In the genomic region with DNA sequence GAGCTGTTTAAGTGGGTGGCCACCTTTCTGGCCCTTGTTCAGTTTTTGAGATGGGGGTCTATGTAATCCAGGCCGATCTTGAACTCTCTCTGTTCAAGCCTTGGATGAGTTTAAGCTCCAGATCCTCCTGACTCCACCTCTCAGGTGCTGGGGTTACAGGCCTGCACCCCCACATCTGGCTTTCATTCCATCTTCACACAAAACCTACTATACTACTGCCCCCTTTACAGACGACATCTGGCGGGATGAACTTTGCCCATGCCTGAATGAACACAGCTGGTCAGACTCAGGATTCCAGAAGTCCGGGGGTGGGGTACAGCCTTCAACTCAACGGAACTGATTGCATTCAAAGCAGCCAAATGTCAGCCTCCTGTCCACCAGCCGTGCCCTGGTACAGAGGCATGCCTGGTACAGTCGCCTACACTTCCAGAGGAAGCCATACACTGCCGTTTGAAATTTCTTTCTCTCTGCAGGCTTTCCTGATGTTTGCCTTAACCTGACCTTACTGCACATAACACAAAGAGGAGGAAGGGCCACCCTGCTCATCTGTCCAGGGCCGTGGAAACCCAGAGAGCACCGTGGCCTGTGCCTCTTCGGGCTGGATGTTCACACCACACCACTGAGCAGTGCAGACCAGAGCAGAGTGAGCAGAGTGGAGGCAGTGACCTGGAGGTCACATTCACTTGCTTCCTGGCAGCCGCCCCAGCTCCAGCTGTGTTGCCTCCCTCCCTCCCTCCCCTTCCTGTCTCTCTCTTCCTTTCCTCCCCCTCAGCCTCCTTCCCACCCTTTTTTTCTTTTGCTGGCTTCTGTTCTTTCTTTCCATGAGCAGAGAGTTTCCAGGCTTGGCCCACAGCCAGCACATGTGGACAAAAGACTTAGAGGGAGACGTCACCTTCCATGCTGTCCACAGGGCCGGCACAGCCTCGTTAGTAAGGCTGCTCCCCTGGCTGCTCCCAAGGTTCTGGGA, we compare ENCODE assay signal across 8 mouse cellular contexts. TPM values are rescaled to one million over a fixed set of nuclear protein-coding genes. Genes with fewer than 3 reads are reported as not detected.
DNase-seq lines count a peak whose midpoint lies in the region; ATAC-seq and TF ChIP-seq lines count a peak whose summit lies in the region.

No protein-coding gene starts in this region.

- peak overlapping the region; percentile 33 for H3K4me2 ChIP-seq in forebrain, embryonic 12.5 days
- H3K4me2 ChIP-seq in heart, postnatal 0 days (ENCODE audit: low read depth, low read length) = no peak overlapping the region; the same call in 1 of the 2 replicates
- no peak overlapping the region; the same call in 1 of the 2 replicates for H3K4me2 ChIP-seq in lung, postnatal 0 days (replicated peaks; ENCODE audit: low read depth, low read length)

- peak overlapping the region; percentile 4 for H3K4me3 ChIP-seq in megakaryocyte, embryonic 14.5 days (replicated peaks)
- no peak overlapping the region for H3K4me3 ChIP-seq in forebrain, embryonic 12.5 days (replicated peaks)
- no peak overlapping the region for H3K4me3 ChIP-seq in heart, postnatal 0 days (ENCODE audit: low read depth, low read length)
- H3K4me3 ChIP-seq in lung, postnatal 0 days (ENCODE audit: low read depth, low read length) = no peak overlapping the region

- 22% methylated on average over 15 of the region's 15 CpGs for WGBS in forebrain, embryonic 12.5 days
- WGBS in heart, postnatal 0 days = 22% methylated on average over 14 of the region's 15 CpGs
- 18% methylated on average over 15 of the region's 15 CpGs for WGBS in lung, postnatal 0 days

- no peak for TF ChIP-seq CTCF in heart, postnatal 0 days (IDR thresholded peaks at IDR 0.05; ENCODE audit: low read depth)
- TF ChIP-seq CTCF in lung, postnatal 0 days (IDR thresholded peaks at IDR 0.05) = no peak

- H3K27ac ChIP-seq in forebrain, embryonic 12.5 days = peak overlapping the region; percentile 89
- peak overlapping the region; percentile 81 for H3K27ac ChIP-seq in heart, postnatal 0 days (ENCODE audit: low read depth)
- peak overlapping the region; percentile 73 for H3K27ac ChIP-seq in lung, postnatal 0 days (ENCODE audit: low read length)

- H3K9me3 ChIP-seq in megakaryocyte, embryonic 14.5 days = no peaks in the 10 kb centered on the region
- no peaks in the 10 kb centered on the region for H3K9me3 ChIP-seq in forebrain, embryonic 12.5 days
- no peaks in the 10 kb centered on the region for H3K9me3 ChIP-seq in heart, postnatal 0 days (replicated peaks; ENCODE audit: control insufficient read depth, low read length)
- H3K9me3 ChIP-seq in lung, postnatal 0 days (ENCODE audit: low read length) = no peaks in the 10 kb centered on the region

- 0 out of 2 replicates have a peak overlapping the region, but pooled peaks have one; percentile 17 for H3K9ac ChIP-seq in forebrain, embryonic 12.5 days
- 0 out of 2 replicates have a peak overlapping the region, but pooled peaks have one; percentile 14 for H3K9ac ChIP-seq in heart, postnatal 0 days (replicated peaks; ENCODE audit: low read depth, low read length)
- no peak overlapping the region for H3K9ac ChIP-seq in lung, postnatal 0 days (replicated peaks; ENCODE audit: low read depth)

- H3K36me3 ChIP-seq in megakaryocyte, embryonic 14.5 days (replicated peaks; ENCODE audit: low read length) = no peaks in the 10 kb centered on the region
- H3K36me3 ChIP-seq in forebrain, embryonic 12.5 days (replicated peaks) = no peaks in the 10 kb centered on the region
- no peaks in the 10 kb centered on the region for H3K36me3 ChIP-seq in heart, postnatal 0 days (replicated peaks; ENCODE audit: control insufficient read depth, insufficient read depth, low read length)
- no peaks in the 10 kb centered on the region for H3K36me3 ChIP-seq in lung, postnatal 0 days (ENCODE audit: insufficient read depth, low read length)

- peaks cover 32% of the 10 kb centered on the region for H3K4me1 ChIP-seq in megakaryocyte, embryonic 14.5 days
- H3K4me1 ChIP-seq in forebrain, embryonic 12.5 days = peaks cover 73% of the 10 kb centered on the region
- peaks cover 8% of the 10 kb centered on the region for H3K4me1 ChIP-seq in heart, postnatal 0 days (ENCODE audit: control insufficient read depth, insufficient read depth)
- H3K4me1 ChIP-seq in lung, postnatal 0 days (ENCODE audit: insufficient read depth, low read depth, low read length) = peaks cover 14% of the 10 kb centered on the region

- TF ChIP-seq EP300 in heart, postnatal 0 days (IDR thresholded peaks at IDR 0.05; ENCODE audit: low read depth) = no peak
- TF ChIP-seq EP300 in lung, postnatal 0 days (IDR thresholded peaks at IDR 0.05) = peak; percentile 26; the same call in 1 of the 2 replicates

- DNase-seq in heart, postnatal 0 days (ENCODE audit: low spot score) = peak; percentile 88
- DNase-seq in kidney, postnatal 14 days = peak; percentile 88
- DNase-seq in lung, postnatal 0 days (ENCODE audit: low spot score) = peak; percentile 93
- DNase-seq in retina, postnatal 1 day = peak; percentile 94
- no peak for DNase-seq in cerebellum, adult 8-10 months

- no peak for ATAC-seq in megakaryocyte, adult 5-6 weeks (ENCODE audit: poor library complexity, severe bottlenecking)
- peak; percentile 84 for ATAC-seq in forebrain, embryonic 12.5 days (ENCODE audit: low FRiP score)
- ATAC-seq in heart, postnatal 0 days (ENCODE audit: insufficient read depth, low read depth) = peak; percentile 84
- peak; percentile 81 for ATAC-seq in lung, postnatal 0 days

- peaks cover 32% of the 10 kb centered on the region for H3K27me3 ChIP-seq in megakaryocyte, embryonic 14.5 days (replicated peaks)
- no peaks in the 10 kb centered on the region for H3K27me3 ChIP-seq in forebrain, embryonic 12.5 days
- H3K27me3 ChIP-seq in heart, postnatal 0 days (ENCODE audit: control insufficient read depth, insufficient read depth, low read length) = no peaks in the 10 kb centered on the region
- H3K27me3 ChIP-seq in lung, postnatal 0 days (replicated peaks; ENCODE audit: insufficient read depth, low read length) = no peaks in the 10 kb centered on the region

RNA-seq across cellular contexts. Expression of a gene that starts 14.8 kb away (rescaled TPM):
- 0.74 and 1.3 TPM in 2 replicates for polyA plus RNA-seq in megakaryocyte, embryonic 14.5 days (2012; ENCODE audit: insufficient read depth, low replicate concordance)
- total RNA-seq in megakaryocyte, adult 5-6 weeks (2015) = 4.6 and 5.0 TPM in 2 replicates
- 2.5 and 3.1 TPM in 2 replicates for total RNA-seq in megakaryocyte, adult 5-6 weeks (2017)
- 37.6 and 39.3 TPM in 2 replicates for polyA plus RNA-seq in forebrain, embryonic 12.5 days (2016; fragmentation: Nextera tagmentation; extraction: Ambion mirVana)
- total RNA-seq in heart, postnatal 0 days (2014; rRNA removed; ENCODE audit: low replicate concordance) = 7.3 and 9.0 TPM in 2 replicates
- polyA plus RNA-seq in heart, postnatal 0 days (2015; fragmentation: Nextera tagmentation; extraction: Ambion mirVana) = 5.5 TPM in 2 replicates
- polyA plus RNA-seq in lung, postnatal 0 days (2015; fragmentation: Nextera tagmentation; extraction: Ambion mirVana) = 13.4 and 13.8 TPM in 2 replicates

RNA-seq across cellular contexts. Expression of a gene that starts 30.8 kb away (rescaled TPM):
- polyA plus RNA-seq in megakaryocyte, embryonic 14.5 days (2012; ENCODE audit: insufficient read depth, low replicate concordance) = 5.2 and 7.5 TPM in 2 replicates
- total RNA-seq in megakaryocyte, adult 5-6 weeks (2015) = 4.4 and 7.1 TPM in 2 replicates
- total RNA-seq in megakaryocyte, adult 5-6 weeks (2017) = 5.9 and 12.6 TPM in 2 replicates
- 36.6 and 37.0 TPM in 2 replicates for polyA plus RNA-seq in forebrain, embryonic 12.5 days (2016; fragmentation: Nextera tagmentation; extraction: Ambion mirVana)
- total RNA-seq in heart, postnatal 0 days (2014; rRNA removed; ENCODE audit: low replicate concordance) = 17.5 and 22.4 TPM in 2 replicates
- 24.4 and 25.7 TPM in 2 replicates for polyA plus RNA-seq in heart, postnatal 0 days (2015; fragmentation: Nextera tagmentation; extraction: Ambion mirVana)
- 24.6 and 25.7 TPM in 2 replicates for polyA plus RNA-seq in lung, postnatal 0 days (2015; fragmentation: Nextera tagmentation; extraction: Ambion mirVana)

RNA-seq across cellular contexts. Expression of a gene that starts 42.6 kb away (rescaled TPM):
- polyA plus RNA-seq in megakaryocyte, embryonic 14.5 days (2012; ENCODE audit: insufficient read depth, low replicate concordance) = not detected in 2 replicates
- 6.0 and 7.2 TPM in 2 replicates for total RNA-seq in megakaryocyte, adult 5-6 weeks (2015)
- total RNA-seq in megakaryocyte, adult 5-6 weeks (2017) = 5.7 TPM in 1 of 2 replicates, not detected in the other
- 0.87 and 1.7 TPM in 2 replicates for polyA plus RNA-seq in forebrain, embryonic 12.5 days (2016; fragmentation: Nextera tagmentation; extraction: Ambion mirVana)
- not detected in 2 replicates for total RNA-seq in heart, postnatal 0 days (2014; rRNA removed; ENCODE audit: low replicate concordance)
- polyA plus RNA-seq in heart, postnatal 0 days (2015; fragmentation: Nextera tagmentation; extraction: Ambion mirVana) = 0.60 and 2.7 TPM in 2 replicates
- 0.75 and 0.89 TPM in 2 replicates for polyA plus RNA-seq in lung, postnatal 0 days (2015; fragmentation: Nextera tagmentation; extraction: Ambion mirVana)

RNA-seq across cellular contexts. Expression of a gene that starts 49.5 kb away (rescaled TPM):
- polyA plus RNA-seq in megakaryocyte, embryonic 14.5 days (2012; ENCODE audit: insufficient read depth, low replicate concordance) = 143 and 223 TPM in 2 replicates
- 73.6 and 90.5 TPM in 2 replicates for total RNA-seq in megakaryocyte, adult 5-6 weeks (2015)
- total RNA-seq in megakaryocyte, adult 5-6 weeks (2017) = 59.1 and 77.0 TPM in 2 replicates
- polyA plus RNA-seq in forebrain, embryonic 12.5 days (2016; fragmentation: Nextera tagmentation; extraction: Ambion mirVana) = 241 and 242 TPM in 2 replicates
- total RNA-seq in heart, postnatal 0 days (2014; rRNA removed; ENCODE audit: low replicate concordance) = 719 and 838 TPM in 2 replicates
- 1,229 and 1,304 TPM in 2 replicates for polyA plus RNA-seq in heart, postnatal 0 days (2015; fragmentation: Nextera tagmentation; extraction: Ambion mirVana)
- polyA plus RNA-seq in lung, postnatal 0 days (2015; fragmentation: Nextera tagmentation; extraction: Ambion mirVana) = 267 and 287 TPM in 2 replicates
